Mouse (Mus musculus) intestine, postnatal 0 days (tissue): ENCODE measurements around the gene Olfr524. TPM values are rescaled to one million over a fixed set of nuclear protein-coding genes. Genes with fewer than 3 reads are reported as not detected.

ENCODE experiments used
- ATAC-seq: fragments of 200-750 bp; cut with Nextera tagmentation; 2 replicates; pipeline ENCODE4 v1.8.0; 2017; ENCODE audit warnings: mild to moderate bottlenecking, moderate TSS enrichment, moderate library complexity
- H3K27ac ChIP-seq: fragments of 300-500 bp; sonication (generic); 2 replicates; pipeline ENCODE4 v1.5.1; 2014; ENCODE audit warnings: mild to moderate bottlenecking, low read depth, low read length, moderate library complexity
- H3K27me3 ChIP-seq: fragments of 300-500 bp; sonication (generic); replicated peaks from 2 replicates; pipeline ENCODE4 v1.6.1; 2014; ENCODE audit warnings: low read length, mixed read lengths; ENCODE audit not compliant: control insufficient read depth, insufficient read depth
- H3K36me3 ChIP-seq: fragments of 300-500 bp; sonication (generic); 2 replicates; pipeline ENCODE4 v1.6.1; 2014; ENCODE audit warnings: mild to moderate bottlenecking, moderate library complexity; ENCODE audit not compliant: control insufficient read depth, insufficient read depth
- H3K4me1 ChIP-seq: fragments of 300-500 bp; sonication (generic); replicated peaks from 2 replicates; pipeline ENCODE4 v1.6.1; 2014; ENCODE audit warnings: antibody characterized with exemption, low read length, mixed read lengths; ENCODE audit not compliant: control insufficient read depth, insufficient read depth
- H3K4me2 ChIP-seq: fragments of 300-500 bp; sonication (generic); replicated peaks from 2 replicates; pipeline ENCODE4 v1.6.1; 2014; ENCODE audit warnings: low read depth, mild to moderate bottlenecking, moderate library complexity
- H3K4me3 ChIP-seq: fragments of 300-500 bp; sonication (generic); 2 replicates; pipeline ENCODE4 v1.5.1; 2014; ENCODE audit warnings: low read depth, low read length
- H3K9ac ChIP-seq: fragments of 300-500 bp; sonication (generic); 2 replicates; pipeline ENCODE4 v1.6.1; 2014; ENCODE audit warnings: mild to moderate bottlenecking, low read depth, low read length
- H3K9me3 ChIP-seq: fragments of 300-500 bp; sonication (generic); 2 replicates; pipeline ENCODE4 v1.6.1; 2016; ENCODE audit warnings: mixed run types; ENCODE audit not compliant: control insufficient read depth
- CTCF ChIP-seq: sonication (generic); IDR thresholded peaks from 2 replicates; pipeline ENCODE4 v1.5.1; 2016; ENCODE audit warnings: low read depth, mild to moderate bottlenecking, control low read depth, antibody characterized with exemption, moderate library complexity
- WGBS: fragments of 180-500 bp; shearing (Covaris S2); extraction: QIAGEN DNeasy Blood & Tissue Kit; methylation state at CpG from one replicate; pipeline ENCODE4 v1.1.7; 2014; 5-methylcytosine and 5-hydroxymethylcytosine counted together
- polyA plus RNA-seq: library from polyadenylated mRNA; unstranded; fragments of >200 nt; fragmentation: Nextera tagmentation; extraction: Ambion mirVana; gene quantifications from 2 replicates; pipeline ENCODE4 v1.2.1, GENCODE M21; 2015

Olfr524 gene
- polyA plus RNA-seq, 1 experiment from 2014 or later: not detected

DNA sequence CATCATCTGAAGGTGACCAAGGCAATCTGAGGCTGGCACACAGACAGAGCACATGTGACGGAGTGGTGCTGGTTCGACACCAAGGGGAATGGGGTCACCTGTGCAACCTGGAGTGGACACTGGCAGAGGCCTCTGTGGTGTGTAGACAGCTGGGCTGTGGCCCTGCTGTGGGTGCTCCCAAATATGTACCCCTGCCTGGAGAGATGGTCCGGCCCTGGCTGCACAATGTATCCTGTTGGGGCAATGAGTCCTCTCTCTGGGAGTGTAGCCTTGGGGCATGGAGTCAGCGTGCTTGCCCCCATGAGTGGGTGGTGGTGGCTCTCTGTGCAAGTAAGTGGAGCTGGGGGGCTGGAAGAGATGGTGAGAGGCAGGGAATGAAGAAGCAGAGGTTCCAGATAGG, 14.6 kb upstream of the Olfr524 start:
- Histone ChIP-seq H3K4me1 (no peaks in the 10 kb centered on the region), H3K27ac (no peak overlapping the region), H3K9ac (no peak overlapping the region), H3K36me3 (no peaks in the 10 kb centered on the region), H3K9me3 (no peaks in the 10 kb centered on the region), H3K4me3 (no peak overlapping the region), H3K4me2 (no peak overlapping the region), H3K27me3 (no peaks in the 10 kb centered on the region)
- 79% methylated on average over 4 of the region's 4 CpGs for WGBS
- no peak for TF ChIP-seq CTCF
- no peak for ATAC-seq

DNA sequence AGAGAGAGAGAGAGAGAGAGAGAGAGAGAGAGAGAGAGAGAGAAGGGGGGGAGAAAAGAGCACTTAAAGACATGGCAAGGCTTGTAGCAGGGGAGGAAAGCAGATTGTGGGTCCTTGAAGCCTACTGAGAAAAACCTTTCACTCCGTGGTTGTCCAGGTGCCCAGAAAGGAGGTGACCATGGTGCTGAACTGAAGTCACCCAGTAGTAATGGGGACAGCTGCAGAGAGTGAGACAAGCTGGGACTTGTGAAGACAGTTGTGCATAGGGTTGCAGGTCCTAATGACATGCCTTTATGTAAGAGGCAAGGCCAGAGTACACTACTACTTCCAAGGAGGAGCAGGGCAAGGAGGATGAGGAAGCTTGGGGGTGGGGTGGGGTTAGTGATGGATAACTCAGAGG, 13.5 kb upstream of the Olfr524 start:
- ATAC-seq: no peak
- TF ChIP-seq CTCF: no peak

DNA sequence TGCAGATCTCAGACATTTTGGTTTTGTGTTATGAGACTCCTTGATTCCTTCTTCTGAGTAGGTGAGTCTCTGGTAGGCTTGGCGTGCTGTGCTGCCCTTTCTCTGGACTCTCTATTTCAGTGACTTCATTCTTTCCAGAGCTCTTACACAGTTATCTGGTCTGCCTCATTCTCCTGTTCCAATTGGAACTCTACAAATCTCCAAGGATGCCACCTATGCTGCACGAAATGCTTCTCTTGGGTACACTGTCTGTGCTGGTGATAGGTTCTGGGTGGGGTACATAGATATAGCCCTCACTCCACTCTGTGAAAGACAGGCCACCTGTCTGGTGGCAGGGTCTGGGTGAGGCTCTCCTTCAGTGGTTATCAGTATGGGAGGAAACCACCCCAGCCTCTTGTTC, 12.2 kb upstream of the Olfr524 start, which contains the start of gene Cd163l1:
Gene Cd163l1 (plus strand): TSS at position 301 of the 400 bp plus-strand sequence.
- Histone ChIP-seq H3K9ac (no peak within 1 kb of the TSS), H3K27ac (no peak within 1 kb of the TSS), H3K4me2 (no peak within 1 kb of the TSS), H3K27me3 (no peaks in the 10 kb centered on the region), H3K9me3 (no peaks in the 10 kb centered on the region), H3K4me3 (no peak within 1 kb of the TSS), H3K36me3 (no peaks in the 10 kb centered on the region), H3K4me1 (no peaks in the 10 kb centered on the region)
- 75% methylated on average over 2 of the region's 2 CpGs for WGBS
- ATAC-seq: no peak
- no peak for TF ChIP-seq CTCF

More for the DNA sequence above, 13.5 kb upstream of the Olfr524 start:
- Histone ChIP-seq H3K9ac (no peak overlapping the region), H3K27me3 (no peaks in the 10 kb centered on the region), H3K9me3 (no peaks in the 10 kb centered on the region), H3K27ac (no peak overlapping the region), H3K4me3 (no peak overlapping the region), H3K36me3 (no peaks in the 10 kb centered on the region), H3K4me1 (no peaks in the 10 kb centered on the region), H3K4me2 (no peak overlapping the region)
- WGBS: 0% methylated on average over 1 of the region's 1 CpGs

DNA sequence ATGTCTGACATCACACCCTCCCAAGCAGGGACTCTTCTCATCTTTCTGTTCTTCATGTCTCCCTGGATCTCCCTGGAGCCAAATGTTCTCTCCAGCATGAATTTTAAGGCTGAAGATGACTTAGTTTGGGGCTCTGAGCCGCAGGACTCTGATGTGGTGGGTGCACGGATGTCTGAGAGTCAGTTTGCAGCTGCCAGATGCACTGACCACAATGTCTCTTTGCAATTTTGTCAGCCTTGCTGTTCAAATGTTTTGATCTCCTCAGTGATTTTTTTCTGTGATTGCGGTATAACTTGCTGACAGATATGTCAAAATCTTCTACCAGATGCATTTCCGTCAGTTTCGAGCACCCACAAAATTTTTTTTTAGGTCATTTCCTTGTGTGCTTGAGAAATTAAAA, 8.1 kb upstream of the Olfr524 start:
- Histone ChIP-seq H3K4me2 (no peak overlapping the region), H3K27ac (no peak overlapping the region), H3K4me3 (no peak overlapping the region), H3K9me3 (no peaks in the 10 kb centered on the region), H3K4me1 (no peaks in the 10 kb centered on the region), H3K9ac (no peak overlapping the region), H3K27me3 (no peaks in the 10 kb centered on the region), H3K36me3 (no peaks in the 10 kb centered on the region)
- ATAC-seq: no peak
- no peak for TF ChIP-seq CTCF
- 81% methylated on average over 5 of the region's 5 CpGs for WGBS

DNA sequence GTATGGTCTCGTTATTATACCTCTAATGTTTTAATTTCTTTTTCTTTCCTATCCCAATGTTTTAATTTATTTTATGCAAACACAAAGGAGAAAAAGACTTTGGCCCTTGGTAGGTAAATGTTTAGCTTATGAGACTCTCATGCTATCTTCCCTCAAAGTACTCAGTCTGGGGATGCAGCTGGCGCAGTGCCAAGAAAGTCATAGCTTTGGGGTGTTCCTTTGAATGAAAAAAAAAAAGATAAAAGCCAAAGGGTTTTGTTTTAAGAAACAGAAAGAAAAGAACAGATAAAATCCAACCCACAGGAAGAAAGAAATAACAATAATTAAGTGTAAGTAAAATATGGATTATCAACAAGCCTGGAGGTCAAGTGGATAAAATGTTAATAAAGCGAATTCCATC, 2.9 kb upstream of the Olfr524 start:
- no peak overlapping the region for H3K4me3 ChIP-seq

DNA sequence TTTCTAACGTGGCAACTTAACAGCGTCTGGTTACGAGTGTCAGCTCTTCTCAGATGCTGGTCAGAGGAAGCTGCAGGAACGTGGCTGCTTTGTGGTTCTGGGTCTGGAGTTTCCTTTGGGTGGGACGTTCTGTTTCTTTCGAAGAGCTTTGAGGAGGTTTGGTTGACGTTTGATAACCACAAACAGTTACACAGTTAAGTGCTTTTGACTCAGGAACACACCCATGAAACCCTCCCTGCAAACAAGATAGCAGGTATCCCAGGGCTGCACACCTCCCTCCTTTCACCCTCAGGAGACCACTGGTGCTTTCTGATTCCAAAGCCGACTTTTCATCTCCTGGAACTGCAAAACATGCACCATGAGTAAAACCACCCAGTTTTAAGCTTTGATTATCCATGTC, 2.4 kb upstream of the Olfr524 start:
- TF ChIP-seq CTCF: no peak
- no peak for ATAC-seq
- 50% methylated on average over 8 of the region's 8 CpGs for WGBS

More for the DNA sequence above, 2.9 kb upstream of the Olfr524 start:
- Histone ChIP-seq H3K27ac (no peak overlapping the region), H3K4me1 (no peaks in the 10 kb centered on the region), H3K27me3 (no peaks in the 10 kb centered on the region), H3K9me3 (no peaks in the 10 kb centered on the region), H3K36me3 (no peaks in the 10 kb centered on the region), H3K4me2 (no peak overlapping the region), H3K9ac (no peak overlapping the region)
- 59% methylated on average over 3 of the region's 3 CpGs for WGBS
- TF ChIP-seq CTCF: no peak
- no peak for ATAC-seq

DNA sequence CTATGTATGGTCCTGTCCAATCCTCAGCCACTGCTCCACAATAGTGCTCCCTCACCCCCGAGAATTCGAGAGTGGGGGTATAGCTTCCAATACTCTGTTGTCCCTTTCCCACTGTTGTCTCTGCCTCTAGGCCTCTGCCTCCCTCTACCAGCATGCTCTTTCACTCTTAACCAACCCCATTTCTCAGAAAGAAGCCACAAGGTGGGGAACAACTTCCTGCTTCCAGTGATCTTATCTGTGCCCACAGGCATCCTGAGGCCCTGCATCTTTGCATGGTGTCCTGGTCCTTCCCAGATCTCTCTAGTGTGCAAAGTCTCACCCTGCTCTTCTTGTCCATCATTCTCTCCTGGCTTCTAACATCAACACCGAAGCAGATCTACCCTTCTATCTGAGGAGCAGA, 1.1 kb upstream of the Olfr524 start:
- Histone ChIP-seq H3K4me3 (no peak overlapping the region), H3K27ac (no peak overlapping the region), H3K27me3 (no peaks in the 10 kb centered on the region), H3K9me3 (no peaks in the 10 kb centered on the region), H3K36me3 (no peaks in the 10 kb centered on the region), H3K4me1 (no peaks in the 10 kb centered on the region), H3K9ac (no peak overlapping the region), H3K4me2 (no peak overlapping the region)
- no peak for ATAC-seq
- 80% methylated on average over 3 of the region's 3 CpGs for WGBS
- no peak for TF ChIP-seq CTCF

More for the DNA sequence above, 2.4 kb upstream of the Olfr524 start:
- H3K9ac ChIP-seq: no peak overlapping the region
- H3K36me3 ChIP-seq: no peaks in the 10 kb centered on the region
- H3K4me2 ChIP-seq: no peak overlapping the region
- H3K4me3 ChIP-seq: no peak overlapping the region
- H3K4me1 ChIP-seq: no peaks in the 10 kb centered on the region
- no peaks in the 10 kb centered on the region for H3K9me3 ChIP-seq
- H3K27ac ChIP-seq: no peak overlapping the region
- H3K27me3 ChIP-seq: no peaks in the 10 kb centered on the region
